Comparison of ENCODE assay signal across 43 mouse cellular contexts in the genomic region with DNA sequence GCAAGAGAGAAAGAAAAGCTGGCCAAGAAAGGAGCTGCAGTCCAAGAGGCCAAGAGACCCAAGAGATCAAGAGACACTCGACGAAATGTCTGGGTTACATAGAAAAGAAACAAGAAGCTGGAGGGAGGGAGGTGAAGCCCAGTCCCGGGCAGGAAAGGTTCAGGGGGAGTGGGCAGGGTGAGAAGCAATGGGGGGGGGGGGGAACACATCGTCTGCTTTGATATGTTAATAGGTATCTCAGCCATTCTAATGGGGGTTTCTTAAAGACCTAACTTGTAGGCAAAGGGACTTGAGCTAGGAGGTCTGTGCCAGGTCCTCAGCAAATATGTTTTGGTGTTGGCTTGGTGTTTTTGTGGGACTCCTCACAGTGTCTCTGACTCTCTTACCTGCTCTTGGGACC. TPM values are rescaled to one million over a fixed set of nuclear protein-coding genes. Genes with fewer than 3 reads are reported as not detected.
"Had no signal": no experiment of that assay in that cellular context is flagged by ENCODE, and none has a peak within 500 bp of the region (broad histone marks: within the 10 kb centered on the region; RNA-seq: fewer than 3 reads in every experiment).

No protein-coding gene starts in this region.

- ATAC-seq: liver, embryonic 12.5 days; liver, postnatal 0 days; lung, postnatal 0 days; midbrain, embryonic 13.5 days; midbrain, embryonic 15.5 days; midbrain, embryonic 16.5 days had no signal

- DNase-seq: left cerebral cortex, postnatal 4 days; liver; liver, embryonic 13.5 days; liver, postnatal 0 days; lung, adult 18-20 months; lung, adult 2 months; lung, embryonic 14.5 days; lung, postnatal 10 days; lung, postnatal 14 days; lung, postnatal 36 days; lung, postnatal 4 days; midbrain, embryonic 14.5 days had no signal

- H3K27ac ChIP-seq: limb, embryonic 10.5 days; limb, embryonic 12.5 days; limb, embryonic 13.5 days; limb, embryonic 15.5 days; liver, embryonic 12.5 days; liver, embryonic 13.5 days; liver, embryonic 14.5 days; liver, embryonic 15.5 days; lung, embryonic 15.5 days; macrophage; midbrain, embryonic 10.5 days; midbrain, embryonic 12.5 days; midbrain, embryonic 13.5 days; midbrain, embryonic 15.5 days; neural tube, embryonic 12.5 days had no signal

- H3K4me1 ChIP-seq: limb, embryonic 10.5 days; limb, embryonic 12.5 days; limb, embryonic 13.5 days; limb, embryonic 15.5 days; liver, embryonic 15.5 days; lung, embryonic 15.5 days; midbrain, embryonic 10.5 days; midbrain, embryonic 12.5 days; midbrain, embryonic 13.5 days; midbrain, embryonic 15.5 days; neural tube, embryonic 12.5 days had no signal

- H3K9ac ChIP-seq: limb, embryonic 12.5 days; limb, embryonic 13.5 days; limb, embryonic 15.5 days; liver, embryonic 12.5 days; liver, embryonic 13.5 days; liver, embryonic 14.5 days; liver, embryonic 15.5 days; liver, postnatal 0 days; lung, embryonic 14.5 days; lung, embryonic 15.5 days; midbrain, embryonic 12.5 days; midbrain, embryonic 13.5 days; midbrain, embryonic 15.5 days; neural tube, embryonic 12.5 days had no signal

- H3K4me3 ChIP-seq: limb, embryonic 10.5 days; limb, embryonic 12.5 days; limb, embryonic 13.5 days; limb, embryonic 15.5 days; liver, embryonic 12.5 days; liver, embryonic 13.5 days; liver, embryonic 15.5 days; lung, embryonic 15.5 days; megakaryocyte, embryonic 14.5 days; midbrain, embryonic 10.5 days; midbrain, embryonic 12.5 days; midbrain, embryonic 13.5 days; midbrain, embryonic 15.5 days; myocyte; neural tube, embryonic 12.5 days had no signal

- H3K36me3 ChIP-seq: limb, embryonic 10.5 days; limb, embryonic 12.5 days; limb, embryonic 13.5 days; limb, embryonic 15.5 days; liver, embryonic 12.5 days; liver, embryonic 13.5 days; liver, embryonic 15.5 days; lung, embryonic 15.5 days; midbrain, embryonic 10.5 days; midbrain, embryonic 12.5 days; midbrain, embryonic 13.5 days; midbrain, embryonic 15.5 days; neural tube, embryonic 12.5 days had no signal

- H3K9me3 ChIP-seq: limb, embryonic 10.5 days; limb, embryonic 12.5 days; limb, embryonic 15.5 days; liver, embryonic 15.5 days; lung, embryonic 15.5 days; midbrain, embryonic 12.5 days; midbrain, embryonic 13.5 days; midbrain, embryonic 15.5 days had no signal

- H3K27me3 ChIP-seq: limb, embryonic 12.5 days; limb, embryonic 13.5 days; limb, embryonic 15.5 days; liver, embryonic 12.5 days; liver, embryonic 13.5 days; liver, embryonic 15.5 days; lung, embryonic 15.5 days; midbrain, embryonic 12.5 days; midbrain, embryonic 13.5 days; midbrain, embryonic 15.5 days; neural tube, embryonic 12.5 days had no signal

RNA-seq across cellular contexts. Expression of gene Spata3, which starts 23.1 kb away (rescaled TPM):
- total RNA-seq: liver, adult 2 months; megakaryocyte progenitor cell, adult 5-6 weeks; megakaryocyte, adult 5-6 weeks; megakaryocyte-erythroid progenitor cell, adult 5-6 weeks; midbrain, postnatal 0 days; monocyte, adult 5-6 weeks had no signal
- polyA plus RNA-seq: limb, embryonic 10.5 days; limb, embryonic 11.5 days; limb, embryonic 12.5 days; limb, embryonic 13.5 days; limb, embryonic 14.5 days; limb, embryonic 15.5 days; liver, adult 2 months; liver, embryonic 11.5 days; lung, embryonic 14.5 days; lung, embryonic 15.5 days; lung, embryonic 16.5 days; lung, postnatal 0 days; macrophage; midbrain, embryonic 10.5 days; midbrain, embryonic 11.5 days; midbrain, embryonic 13.5 days; myocyte; neural tube, embryonic 11.5 days; neural tube, embryonic 12.5 days had no signal

RNA-seq across cellular contexts. Expression of gene Gpr55, which starts 32.7 kb away (rescaled TPM):
- total RNA-seq: left cerebral cortex, postnatal 36 days; megakaryocyte progenitor cell, adult 5-6 weeks; megakaryocyte-erythroid progenitor cell, adult 5-6 weeks had no signal
- polyA plus RNA-seq: limb, embryonic 10.5 days; limb, embryonic 11.5 days; limb, embryonic 12.5 days; liver, embryonic 11.5 days; liver, embryonic 12.5 days; lung, embryonic 14.5 days; lung, embryonic 16.5 days; midbrain, embryonic 10.5 days; midbrain, embryonic 11.5 days; myocyte; neural tube, embryonic 11.5 days had no signal

RNA-seq across cellular contexts. Expression of gene 2810459M11Rik, which starts 52.1 kb away (rescaled TPM):
- total RNA-seq: megakaryocyte progenitor cell, adult 5-6 weeks; megakaryocyte, adult 5-6 weeks; megakaryocyte-erythroid progenitor cell, adult 5-6 weeks; monocyte, adult 5-6 weeks had no signal
- polyA plus RNA-seq: macrophage, myocyte had no signal
